Mouse (Mus musculus): ENCODE results near the gene Zfp108. TPM values are rescaled to one million over a fixed set of nuclear protein-coding genes. Genes with fewer than 3 reads are reported as not detected.

Gene Zfp108
- total RNA-seq, 2 experiments from 2014 or later, result 1.7 to 1.8 TPM

Other genes starting within 250 kb of the Zfp108 start
- not detected for gene Vmn1r183, start 201.5 kb upstream of the Zfp108 start, total RNA-seq (2021)
- 10 to 100 TPM; 12.6 to 13.5 TPM for gene Zfp180, start 172.9 kb upstream of the Zfp108 start, total RNA-seq (2021)
- gene Zfp112, start 142.5 kb upstream of the Zfp108 start, total RNA-seq (2021), result 1 to 10 TPM; 3.2 to 4.2 TPM
- gene Zfp235, start 120.6 kb upstream of the Zfp108 start, total RNA-seq (2021), result 1 to 10 TPM; 5.1 to 5.5 TPM
- under 1 TPM; 0.14 to 0.44 TPM for gene Zfp114, start 79.7 kb upstream of the Zfp108 start, total RNA-seq (2021)
- gene Zfp111, start 43.4 kb upstream of the Zfp108 start, total RNA-seq (2021), result 1 to 10 TPM; 3.6 to 4.0 TPM
- 1 to 10 TPM; 1.7 to 2.1 TPM for gene Zfp109, start 17.2 kb upstream of the Zfp108 start, total RNA-seq (2021)
- 1 to 10 TPM; 3.2 to 3.7 TPM for gene Zfp93, start 15.6 kb downstream of the Zfp108 start, total RNA-seq (2021)
- 1 to 10 TPM; 3.1 to 4.5 TPM for gene Zfp61, start 46.4 kb downstream of the Zfp108 start, total RNA-seq (2021)
- 1 to 10 TPM; 1.8 to 2.5 TPM for gene Zfp94, start 61.9 kb downstream of the Zfp108 start, total RNA-seq (2021)
- gene Tescl, start 79.1 kb downstream of the Zfp108 start, total RNA-seq (2021), result not detected
- not detected for gene Lypd5, start 94.4 kb downstream of the Zfp108 start, total RNA-seq (2021)
- gene Kcnn4, start 115.5 kb downstream of the Zfp108 start, total RNA-seq (2021), result under 1 TPM; 0.70 to 0.81 TPM
- gene Smg9, start 144.8 kb downstream of the Zfp108 start, total RNA-seq (2021), result 1 to 10 TPM; 7.6 TPM
- not detected for gene Irgc1, start 197.5 kb downstream of the Zfp108 start, total RNA-seq (2021)
- gene Plaur, start 207.7 kb downstream of the Zfp108 start, total RNA-seq (2021), result 1 to 10 TPM; 2.1 to 2.2 TPM
- gene Cadm4, start 227.2 kb downstream of the Zfp108 start, total RNA-seq (2021), result 10 to 100 TPM; 13.1 to 13.9 TPM

Measured in heart, postnatal 25 days (tissue).